Mouse (Mus musculus) urinary bladder, postnatal 4 days (tissue): Measurements from ENCODE around the gene N4bp2l1.
"Not testable (repeated sequence)": the region's sequence is repeated elsewhere in the genome, so short reads cannot be mapped to it uniquely, and the experiment has no call there.

ENCODE experiments used
- DNase-seq, 2 experiments: peaks; one replicate each; pipeline ENCODE4 v3.0.0; 2021 to 2022; ENCODE audit warnings: low spot score in 2 of 2

Gene N4bp2l1

DNA sequence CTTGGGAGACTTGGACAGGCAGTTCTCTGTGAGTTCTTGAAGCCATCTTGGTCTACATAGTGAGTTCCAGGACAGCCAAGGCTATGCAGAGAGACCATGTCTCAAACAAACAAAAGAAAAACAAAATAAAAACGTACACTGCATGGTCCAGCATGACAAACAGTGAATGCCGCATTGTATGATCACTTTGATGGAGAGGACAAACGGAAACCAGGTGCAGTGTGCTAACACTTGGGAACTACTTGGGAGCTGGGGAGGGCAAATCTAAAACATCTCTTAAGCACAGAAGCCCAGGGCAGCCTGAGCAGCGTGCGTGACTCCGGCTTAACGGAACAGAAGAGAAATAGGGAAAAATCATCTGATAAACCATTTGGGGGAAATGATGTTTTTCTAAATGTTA lies at the start of gene N4bp2l1:
Gene N4bp2l1, minus strand, starts transcription at position 101 of the 400 bp plus-strand sequence.
- no peak for DNase-seq

DNA sequence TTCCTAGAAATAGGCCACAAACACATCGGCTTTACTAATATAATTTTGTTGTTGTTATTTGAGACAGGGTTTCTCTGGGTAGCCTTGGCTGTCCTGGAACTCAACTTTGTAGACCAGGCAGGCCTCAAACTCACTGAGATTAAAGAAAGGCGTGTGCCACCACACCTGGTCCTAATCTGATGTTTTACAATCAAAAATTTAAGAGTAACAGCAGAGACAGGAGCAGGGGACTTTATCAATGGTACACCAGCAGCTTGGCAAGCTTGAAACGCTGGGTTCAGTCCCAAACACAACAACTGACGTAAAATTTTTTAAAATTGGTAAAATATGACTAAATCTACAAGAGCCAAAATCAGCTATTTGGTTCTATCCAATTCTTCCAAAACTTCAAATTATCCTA lies 47.9 kb upstream of the N4bp2l1 start:
- DNase-seq = no peak

DNA sequence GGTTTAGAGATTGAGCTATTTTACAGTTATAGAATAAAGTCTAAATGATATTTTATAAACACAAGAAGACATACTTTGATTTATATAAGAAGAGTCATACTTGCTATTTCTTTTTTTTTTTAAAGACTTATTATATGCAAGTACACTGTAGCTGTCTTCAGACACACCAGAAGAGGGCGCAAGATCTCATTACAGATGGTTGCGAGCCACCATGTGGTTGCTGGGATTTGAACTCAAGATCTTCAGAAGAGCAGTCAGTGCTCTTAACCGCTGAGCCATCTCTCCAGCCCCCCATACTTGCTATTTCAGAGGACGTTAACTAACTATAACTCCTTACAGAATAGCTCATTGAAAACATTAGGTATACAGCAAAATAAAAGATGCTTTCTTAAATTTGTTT lies 46.4 kb upstream of the N4bp2l1 start:
- not testable (repeated sequence) for DNase-seq

DNA sequence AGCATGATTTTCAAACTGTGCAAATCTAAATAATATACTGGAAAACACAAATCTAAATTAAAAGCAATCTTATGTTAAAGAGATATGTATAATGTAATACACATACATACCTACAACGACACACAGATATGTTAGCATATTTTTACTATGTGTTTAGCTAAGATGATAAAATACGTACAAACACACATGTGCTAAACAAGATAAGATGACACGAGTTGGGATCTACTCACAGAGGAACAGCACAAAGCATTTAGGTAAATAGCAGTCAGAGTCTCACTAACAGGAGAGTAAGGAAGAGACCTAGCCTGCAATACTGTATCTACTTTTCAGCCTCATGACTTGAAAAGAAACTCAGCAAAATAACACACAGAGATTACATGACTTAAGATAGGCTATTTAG lies 44.5 kb upstream of the N4bp2l1 start:
- DNase-seq = no peak

DNA sequence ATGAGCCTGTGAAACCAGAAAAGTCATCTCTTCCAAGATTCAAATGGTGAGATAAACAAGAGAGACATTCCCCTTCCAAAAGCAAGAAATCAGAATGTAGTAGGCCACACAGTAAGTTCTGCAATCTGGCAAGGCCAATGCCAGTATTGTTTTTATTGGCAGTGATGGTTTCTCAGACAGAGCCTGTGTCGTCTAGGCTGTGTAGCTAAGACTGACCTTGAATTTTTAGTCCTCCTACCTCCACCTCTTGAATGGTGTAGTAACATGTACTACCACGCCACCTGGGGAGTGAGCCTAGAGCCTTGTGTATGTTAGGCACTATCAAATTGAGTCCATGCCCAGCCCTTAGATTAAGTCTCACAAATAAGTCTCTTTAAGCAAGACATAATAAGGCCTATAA lies 32.7 kb upstream of the N4bp2l1 start:
- DNase-seq = no peak

DNA sequence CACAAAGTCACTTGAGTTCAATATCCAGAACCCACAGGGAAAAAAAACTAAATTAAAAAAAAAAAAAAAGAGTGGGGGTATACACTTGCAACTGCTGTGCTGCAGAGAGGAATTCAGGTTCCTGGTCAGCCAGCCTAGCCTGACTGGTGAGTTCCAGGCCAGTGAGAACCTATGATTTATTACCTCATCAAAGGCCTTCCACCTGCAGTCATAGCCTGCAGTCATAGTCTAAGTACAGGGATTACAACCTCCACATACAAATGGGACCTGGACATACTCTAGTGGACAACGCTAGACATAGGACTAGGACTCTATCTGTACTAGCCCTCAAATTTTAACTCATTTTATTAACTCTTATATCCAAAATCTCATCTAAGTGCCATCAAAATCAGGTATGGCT lies 32.3 kb upstream of the N4bp2l1 start:
- no peak for DNase-seq

DNA sequence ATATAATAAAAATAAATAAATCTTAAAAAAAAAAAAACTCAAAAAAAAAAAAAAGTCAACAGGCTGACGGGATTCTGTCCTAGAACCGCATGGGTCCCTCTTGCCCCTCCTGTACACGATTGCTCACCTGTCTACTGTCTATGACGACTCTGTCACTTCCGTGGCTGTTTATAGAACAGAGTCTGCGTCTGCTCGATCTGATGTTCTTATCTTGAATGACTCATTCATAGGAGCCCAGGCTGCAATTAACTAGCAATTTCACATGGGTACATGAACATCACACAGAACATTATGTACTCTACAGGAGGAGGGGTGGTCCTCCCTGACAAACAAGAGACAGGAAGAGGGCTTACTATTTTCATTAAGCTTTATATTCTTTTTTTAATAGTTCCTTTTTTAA lies 28.5 kb upstream of the N4bp2l1 start:
- DNase-seq = no peak

DNA sequence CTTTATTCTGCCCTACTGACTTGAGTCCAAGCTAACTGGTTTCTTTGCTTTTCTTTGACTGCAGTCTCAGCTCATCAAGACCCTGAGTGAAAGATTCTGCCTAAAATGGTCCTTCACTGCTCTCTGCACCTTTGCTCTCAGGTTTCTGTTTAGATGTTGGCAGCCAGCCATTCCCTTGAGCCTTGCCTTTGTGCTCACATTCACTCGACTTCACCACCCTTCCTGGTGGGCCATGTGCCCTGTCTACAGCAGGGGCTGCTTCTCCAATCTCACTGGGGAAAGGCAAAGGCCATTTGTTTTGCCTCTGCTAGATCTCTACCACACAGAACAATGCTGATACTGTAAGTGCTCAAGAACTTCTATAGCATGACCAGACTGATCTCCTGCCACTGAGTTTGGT lies 25.8 kb upstream of the N4bp2l1 start:
- no peak for DNase-seq

DNA sequence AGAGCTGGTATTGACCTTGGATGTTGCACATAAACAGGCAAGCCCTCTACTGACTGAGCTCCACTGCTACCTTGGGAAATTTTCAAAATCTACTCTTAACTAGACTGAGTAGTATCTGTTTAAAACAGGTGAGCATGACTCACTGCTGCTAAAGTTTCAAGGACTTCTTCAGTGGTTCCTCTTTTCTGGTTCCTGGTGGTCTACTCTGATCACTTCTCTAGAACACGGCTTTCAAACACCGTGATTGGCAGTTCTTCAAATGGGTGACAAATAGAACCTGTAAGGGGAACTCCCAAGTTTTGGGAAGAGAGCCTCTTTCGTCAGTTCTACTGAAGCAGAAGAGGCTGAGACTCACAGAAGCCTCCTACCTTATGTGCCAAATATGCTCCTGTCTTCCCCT lies 24.6 kb upstream of the N4bp2l1 start:
- no peak for DNase-seq

DNA sequence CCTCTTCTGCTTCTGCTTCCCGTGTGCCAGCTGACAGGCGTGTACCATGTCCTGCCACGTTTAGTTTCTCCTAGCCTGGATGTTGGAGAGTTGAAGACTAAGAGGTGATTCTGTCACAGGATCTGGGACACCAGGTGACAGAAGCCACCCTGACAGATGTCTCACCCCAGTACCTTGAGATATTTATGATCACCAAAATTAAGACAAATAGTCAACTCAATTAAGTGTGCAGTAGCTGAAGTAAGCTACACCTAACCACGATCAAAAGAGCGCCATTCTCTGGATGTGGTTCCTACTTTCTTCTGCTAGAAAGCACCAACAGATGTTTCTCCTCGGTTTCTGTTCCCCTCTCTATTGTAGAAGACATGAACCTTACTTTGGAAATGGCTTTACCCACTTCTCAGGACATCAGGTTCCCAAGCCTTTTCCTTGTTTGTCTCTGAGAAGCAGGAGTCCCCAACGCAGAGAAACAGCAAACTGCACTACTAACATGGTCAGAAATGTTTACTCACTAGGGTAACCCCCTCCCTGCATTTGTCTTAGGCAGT lies 23.7 kb upstream of the N4bp2l1 start:
- no peak for DNase-seq

DNA sequence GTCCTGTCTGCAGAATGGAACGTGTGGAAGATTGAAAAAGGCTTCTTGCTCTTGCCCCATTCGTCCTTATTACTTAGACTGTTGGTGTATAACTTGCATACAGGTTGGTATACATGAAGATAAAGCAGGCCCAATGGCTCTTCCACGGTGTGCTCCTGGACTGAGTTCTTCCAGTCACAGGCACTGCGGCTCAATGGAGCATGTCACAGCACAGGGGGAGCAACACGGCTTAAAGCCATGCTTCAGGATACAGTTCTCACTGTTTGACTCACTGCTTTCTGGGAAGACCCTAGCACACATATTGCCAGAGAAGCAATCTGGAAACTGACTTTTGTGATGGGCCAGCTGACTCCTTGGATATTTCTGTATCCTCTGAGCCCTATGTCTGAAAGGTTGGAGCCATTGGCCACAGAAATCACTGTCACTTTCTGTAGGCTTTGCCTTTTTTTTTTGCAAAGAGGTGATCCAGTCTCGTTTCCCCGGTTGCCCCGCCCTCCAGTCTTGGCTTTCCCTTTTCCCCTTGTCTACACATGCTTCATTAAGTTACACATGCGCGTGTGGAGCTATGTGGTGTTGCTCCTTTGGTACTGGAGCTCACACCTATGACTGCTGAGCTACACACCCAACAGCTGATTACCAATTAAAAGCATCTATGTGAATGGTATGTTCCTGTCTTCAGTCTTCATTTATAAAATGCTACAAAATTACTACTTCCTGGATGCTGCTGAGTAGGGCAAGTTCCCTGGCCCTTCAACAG lies 21.8 kb upstream of the N4bp2l1 start:
- DNase-seq = no peak

DNA sequence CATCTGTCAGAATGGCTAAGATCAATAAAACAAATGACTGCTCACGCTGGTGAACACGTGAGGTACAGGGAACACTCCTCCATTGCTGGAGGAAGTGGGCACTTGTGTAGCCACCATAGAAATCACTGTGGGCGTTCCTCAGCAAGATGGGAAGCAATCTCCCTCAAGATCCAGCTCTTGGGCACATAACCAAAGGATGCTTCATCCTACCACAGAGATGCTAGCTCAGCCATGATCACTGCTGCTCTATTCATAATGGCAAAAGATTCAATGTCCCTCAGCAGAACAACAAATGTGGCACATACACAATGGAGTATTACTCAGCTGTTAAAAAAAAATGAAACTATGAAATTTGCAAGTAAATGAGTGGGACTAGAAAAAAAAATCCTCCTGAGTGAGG lies 19.7 kb upstream of the N4bp2l1 start:
- no peak for DNase-seq

DNA sequence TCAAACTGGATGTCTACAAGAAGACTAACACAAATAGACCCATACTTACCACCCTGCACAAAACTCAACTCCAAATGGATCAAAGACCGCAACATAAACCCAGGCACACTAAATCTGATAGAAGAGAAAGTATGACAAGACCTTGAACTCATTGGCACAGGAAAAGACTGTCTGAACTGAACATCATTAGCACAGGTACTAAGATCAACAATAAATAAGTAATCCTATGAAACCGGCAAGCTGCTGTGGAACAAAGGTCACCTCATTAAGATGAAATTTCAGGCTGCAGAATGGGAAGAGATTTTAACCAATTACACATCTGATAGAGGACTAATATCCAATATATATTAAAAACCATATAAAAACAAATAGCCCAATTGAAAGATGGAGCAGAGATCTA lies 19.2 kb upstream of the N4bp2l1 start:
- no peak for DNase-seq

DNA sequence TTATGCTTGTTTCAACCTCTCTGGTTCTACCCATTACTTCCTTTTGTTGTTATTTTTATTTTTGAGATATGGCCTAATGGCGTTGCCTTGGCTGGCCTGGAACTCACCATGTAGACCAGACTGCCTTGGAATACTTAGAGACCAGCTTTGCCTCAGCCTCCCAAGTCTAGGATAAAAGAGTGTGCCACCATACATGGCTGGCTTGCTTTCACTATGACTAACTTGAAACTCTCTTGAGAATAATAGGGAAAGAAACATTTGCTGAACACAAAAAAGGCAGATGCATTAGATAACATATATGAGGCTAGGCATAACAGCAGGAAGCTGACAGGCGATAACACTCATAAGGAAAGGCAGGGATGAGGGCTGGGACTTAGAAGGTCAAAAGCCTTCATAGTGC lies 17.1 kb upstream of the N4bp2l1 start:
- no peak for DNase-seq

DNA sequence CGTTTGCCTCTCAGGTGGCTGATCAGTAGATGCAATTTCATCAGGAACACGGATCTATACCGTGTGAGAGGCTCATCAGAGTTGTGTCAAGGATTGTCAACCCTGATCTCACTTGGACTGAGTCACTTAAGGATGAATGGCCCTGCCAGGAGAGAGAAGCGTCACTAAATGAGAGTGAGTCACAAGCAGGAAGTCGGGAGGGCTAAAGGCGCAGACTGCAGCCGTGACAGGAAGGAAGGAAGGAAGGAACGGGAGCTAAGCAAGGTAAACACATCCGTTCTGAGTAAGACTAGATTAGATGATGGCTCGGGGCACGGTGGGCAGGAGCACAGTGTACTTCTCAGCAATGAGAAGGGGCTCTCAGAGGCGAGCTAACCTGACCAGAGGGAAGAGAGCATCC lies 14.7 kb upstream of the N4bp2l1 start:
- DNase-seq = no peak

DNA sequence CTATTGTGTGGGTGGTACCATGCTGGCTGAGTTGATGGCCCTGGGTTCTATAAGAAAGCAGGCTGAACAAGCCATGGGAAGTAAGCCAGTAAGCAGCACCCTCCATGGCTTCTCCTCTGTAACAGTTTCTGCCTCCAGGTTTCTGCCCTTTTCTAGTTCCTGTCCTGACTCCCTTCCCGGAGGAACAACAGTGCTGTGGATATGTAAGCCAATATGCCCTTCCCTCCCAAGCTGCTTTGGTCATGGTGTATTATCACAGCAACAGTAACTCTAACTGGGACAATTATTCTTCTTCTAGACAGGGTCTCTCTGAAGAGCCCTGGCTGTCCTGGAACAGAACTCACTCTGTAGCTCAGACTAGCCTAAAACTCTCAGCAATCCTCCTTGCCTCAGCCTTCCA lies 14.1 kb upstream of the N4bp2l1 start:
- DNase-seq = no peak

DNA sequence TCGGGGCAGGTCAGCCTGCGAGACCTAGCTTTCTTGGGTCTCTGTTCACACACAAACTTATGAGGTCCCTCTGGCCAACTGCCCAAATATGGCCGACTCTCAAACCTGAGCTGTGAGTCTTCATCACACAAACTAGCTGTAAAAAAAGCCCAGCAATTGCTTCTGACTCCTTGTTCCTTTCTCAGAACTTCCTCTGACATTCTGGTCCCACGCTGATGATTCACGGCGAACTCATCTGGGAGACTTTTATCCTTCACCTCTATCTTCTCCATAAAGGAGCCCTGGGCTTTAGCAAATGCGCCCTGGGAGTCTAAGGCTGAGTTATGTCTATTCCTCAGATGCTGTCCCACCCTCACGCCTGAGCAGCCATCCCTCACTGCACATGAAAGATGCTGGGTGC lies 10.6 kb upstream of the N4bp2l1 start:
- DNase-seq = no peak

DNA sequence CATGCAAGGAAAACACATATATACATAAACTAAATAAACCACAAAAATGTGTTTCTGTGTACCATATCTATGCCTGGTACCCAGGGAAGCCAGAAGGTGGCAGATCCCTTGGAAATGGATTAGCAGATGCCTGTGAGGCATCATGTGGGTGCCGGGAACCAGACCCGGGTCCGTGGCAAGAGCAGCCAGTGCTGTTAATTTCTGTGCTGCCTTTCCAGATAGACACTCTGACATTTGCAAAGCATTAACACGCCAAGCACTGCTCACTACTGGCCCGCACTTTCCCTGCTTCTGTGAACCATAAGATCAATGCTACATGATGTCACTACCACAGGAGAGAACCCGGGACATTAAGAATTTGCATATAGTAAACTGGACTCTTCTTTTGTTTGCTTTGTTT lies 9.1 kb upstream of the N4bp2l1 start:
- DNase-seq = no peak

DNA sequence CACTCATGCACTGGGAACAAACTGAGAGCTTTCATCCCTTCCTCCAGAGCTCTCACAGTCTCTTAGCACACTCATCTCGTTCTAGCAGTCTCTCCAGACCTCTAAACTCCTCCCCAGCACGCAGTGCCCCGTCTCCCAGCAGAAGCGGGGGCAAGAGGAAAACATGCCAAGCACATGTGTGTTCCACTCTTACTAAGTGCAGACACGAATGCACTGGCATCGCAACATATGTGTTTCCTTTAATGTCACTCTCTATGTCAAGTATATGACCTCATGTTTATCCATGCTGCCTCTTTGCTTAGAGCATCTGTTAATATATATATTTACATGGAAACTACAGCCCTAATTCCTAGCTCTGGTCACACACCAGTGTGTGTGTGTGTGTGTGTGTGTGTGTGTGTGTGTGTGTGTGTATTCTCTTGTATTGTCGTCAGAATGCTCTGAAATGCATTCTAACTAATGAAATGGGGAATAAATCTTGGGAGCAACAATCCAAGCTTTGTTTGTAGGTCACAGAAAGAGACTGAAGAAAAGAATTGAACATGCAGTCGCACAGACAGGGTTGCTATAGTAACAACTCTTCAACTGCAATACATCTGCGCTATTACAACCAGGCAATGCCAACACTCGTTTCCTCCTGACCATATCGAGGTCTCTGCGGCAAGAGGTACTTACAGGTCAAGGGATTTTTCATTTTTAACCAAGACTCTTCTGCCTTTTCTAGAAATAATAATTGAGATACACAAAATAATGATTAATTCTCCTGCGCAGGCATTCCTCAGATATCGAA lies 4.6 kb upstream of the N4bp2l1 start:
- DNase-seq = no peak

DNA sequence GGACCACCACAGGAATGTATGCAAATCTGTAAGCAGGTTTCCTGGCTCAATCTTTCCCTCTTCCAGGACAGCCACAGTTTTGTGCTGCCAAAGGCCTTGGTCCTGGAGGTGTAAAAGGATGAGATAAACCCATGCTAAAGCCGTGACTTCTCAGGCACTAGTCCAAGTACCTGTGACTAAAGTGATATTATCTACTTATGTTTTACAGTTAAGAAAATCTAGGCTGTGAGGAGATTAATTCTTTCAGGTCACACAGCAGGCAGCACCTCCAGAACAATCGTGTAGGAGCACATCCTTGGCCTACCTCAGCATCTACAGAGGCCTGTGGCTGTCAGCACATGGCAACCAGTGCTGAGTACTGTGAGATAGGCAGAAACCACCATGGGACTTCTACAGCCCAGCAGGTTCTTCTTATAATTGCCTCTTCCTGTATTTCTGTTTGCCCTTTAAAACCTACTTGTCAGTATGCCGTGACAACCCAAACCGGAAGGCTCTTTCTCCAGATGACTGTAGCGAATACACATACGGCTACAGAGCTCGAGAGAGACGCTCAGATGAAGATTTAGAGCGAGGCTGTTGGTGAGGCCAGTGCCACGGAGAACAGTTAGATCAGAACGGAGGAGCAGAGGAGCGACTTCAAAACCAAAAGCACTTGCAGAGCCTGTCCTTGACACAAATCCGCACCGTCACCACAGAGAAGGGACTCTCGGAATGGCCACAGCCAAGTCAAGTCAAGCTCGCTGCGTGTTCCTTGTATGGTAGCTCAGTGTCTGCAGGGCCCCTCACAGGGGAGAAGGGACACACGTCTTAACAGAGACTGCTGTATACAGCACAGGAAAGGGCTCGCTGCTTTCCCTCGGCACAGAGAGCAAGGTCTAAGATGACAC lies 3.8 kb upstream of the N4bp2l1 start:
- no peak for DNase-seq

DNA sequence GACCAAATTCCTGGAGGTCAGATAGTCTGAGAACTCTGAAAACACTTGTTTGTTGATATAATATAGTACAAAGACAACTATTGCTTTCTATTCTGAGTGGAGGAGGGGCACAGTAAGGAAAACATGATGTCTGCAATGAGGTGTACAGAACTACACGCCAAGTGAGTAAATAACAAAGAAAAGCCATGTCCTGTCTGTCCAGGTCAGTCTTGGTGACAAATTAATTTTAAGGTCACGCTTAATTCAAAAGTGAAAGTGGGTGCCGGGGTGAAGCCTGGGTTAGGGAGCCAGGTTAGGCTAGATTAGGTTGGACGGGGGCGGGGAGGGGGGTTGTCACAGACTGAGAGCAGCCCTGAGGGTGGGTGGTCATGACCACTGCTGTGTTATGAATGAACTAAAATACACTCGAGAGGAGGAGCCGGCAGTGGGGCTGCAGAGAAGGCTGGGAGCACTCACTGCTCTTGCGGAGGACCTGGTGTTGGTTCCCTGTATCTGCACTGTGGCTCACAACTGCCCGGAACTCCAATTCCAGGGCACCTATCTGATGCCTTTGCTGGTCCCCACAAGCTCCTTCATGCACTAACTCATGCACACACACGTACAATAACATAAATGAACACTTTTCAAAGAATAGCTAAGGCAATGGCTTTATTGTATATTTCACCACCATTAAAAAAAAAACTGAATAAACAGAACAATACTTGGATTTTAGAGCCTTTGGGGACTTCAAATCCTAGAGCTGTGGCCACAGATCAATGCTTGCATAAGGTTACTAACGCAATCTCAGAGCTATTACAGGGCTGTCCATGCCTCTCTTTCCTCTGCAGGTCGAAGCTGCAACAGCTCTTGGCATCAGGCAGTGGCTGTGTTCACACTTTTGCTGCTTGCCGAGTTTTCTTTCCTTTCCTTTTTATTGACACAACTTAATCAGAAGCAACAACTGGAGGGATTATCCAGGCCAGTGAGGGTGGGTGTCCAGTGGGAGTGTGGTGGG lies 2.6 kb upstream of the N4bp2l1 start:
- no peak for DNase-seq
